Mouse (Mus musculus): Measurements from ENCODE around the gene Zfp819. TPM values are rescaled to one million over a fixed set of nuclear protein-coding genes. Genes with fewer than 3 reads are reported as not detected.
A peak's percentile ranks its signal among the peaks of the same experiment; 100 is the strongest.

The Zfp819 gene
- total RNA-seq (2021): under 1 TPM in 1 of 2 experiments, not detected in 1; 0.27 TPM
- long read RNA-seq, experiment 1: 0 reads
- long read RNA-seq, experiment 2: 0 reads

GRCm38 (mm10) chr7:43606896-43607742, at the start of gene Zfp819:
Gene Zfp819, plus strand, starts transcription at chr7:43607169.
- DNase-seq: peak; percentile 81

- DNase-seq: peak; percentile 88
Observed at GRCm38 (mm10) chr7:43562006-43562633, 44.8 kb upstream of the Zfp819 start, which contains the start of gene Zfp658. Gene Zfp658, plus strand, starts transcription at chr7:43562256.

- no peak for DNase-seq
Observed at GRCm38 (mm10) chr7:43562651-43563070, 44.3 kb upstream of the Zfp819 start.

GRCm38 (mm10) chr7:43563300-43563699, 43.7 kb upstream of the Zfp819 start:
- DNase-seq: no peak

- DNase-seq: no peak
Observed at GRCm38 (mm10) chr7:43571216-43571615, 35.8 kb upstream of the Zfp819 start.

GRCm38 (mm10) chr7:43579440-43580171, 27.4 kb upstream of the Zfp819 start, which contains the start of gene Zfp719:
Gene Zfp719, plus strand, starts transcription at chr7:43579610.
- DNase-seq: peak; percentile 92

- no peak for DNase-seq
Observed at GRCm38 (mm10) chr7:43580526-43580925, 26.4 kb upstream of the Zfp819 start.

- DNase-seq: no peak
Observed at GRCm38 (mm10) chr7:43584790-43585189, 22.2 kb upstream of the Zfp819 start.

- DNase-seq: no peak
Observed at GRCm38 (mm10) chr7:43601884-43602283, 5.1 kb upstream of the Zfp819 start.

GRCm38 (mm10) chr7:43607743-43608287, 846 bp downstream of the Zfp819 start:
- no peak for DNase-seq

GRCm38 (mm10) chr7:43608316-43608824, 1.4 kb downstream of the Zfp819 start:
- DNase-seq: no peak

- no peak for DNase-seq
Observed at GRCm38 (mm10) chr7:43613816-43614551, 7.0 kb downstream of the Zfp819 start.

- DNase-seq: no peak
Observed at GRCm38 (mm10) chr7:43622927-43623326, 16.0 kb downstream of the Zfp819 start.

- DNase-seq: no peak
Observed at GRCm38 (mm10) chr7:43623819-43624218, 16.9 kb downstream of the Zfp819 start.

- no peak for DNase-seq
Observed at GRCm38 (mm10) chr7:43625065-43625464, 18.1 kb downstream of the Zfp819 start.

GRCm38 (mm10) chr7:43625794-43626422, 18.9 kb downstream of the Zfp819 start:
- DNase-seq: no peak

- DNase-seq: no peak
Observed at GRCm38 (mm10) chr7:43633940-43634339, 27.0 kb downstream of the Zfp819 start.

- no peak for DNase-seq
Observed at GRCm38 (mm10) chr7:43634500-43634899, 27.5 kb downstream of the Zfp819 start, which contains the start of gene Ceacam18. Gene Ceacam18, plus strand, starts transcription at chr7:43634707.

GRCm38 (mm10) chr7:43636194-43636593, 29.2 kb downstream of the Zfp819 start:
- no peak for DNase-seq

GRCm38 (mm10) chr7:43637118-43637517, 30.1 kb downstream of the Zfp819 start:
- DNase-seq: no peak

- peak; percentile 62 for DNase-seq
Observed at GRCm38 (mm10) chr7:43642587-43642986, 35.6 kb downstream of the Zfp819 start.

Data from adrenal gland, postnatal 10 days (tissue).